23 mouse cellular contexts compared by ENCODE assay signal in genomic region chr2:135680406-135681134, GRCm38 (mm10). TPM values are rescaled to one million over a fixed set of nuclear protein-coding genes. Genes with fewer than 3 reads are reported as not detected.
DNase-seq lines count a peak whose midpoint lies in the region; ATAC-seq and TF ChIP-seq lines count a peak whose summit lies in the region.
"Had no signal": no experiment of that assay in that cellular context is flagged by ENCODE, and none has a peak within 500 bp of the region (broad histone marks: within the 10 kb centered on the region; RNA-seq: fewer than 3 reads in every experiment).

No protein-coding gene starts in this region.

- no peak overlapping the region for H3K9ac ChIP-seq in embryonic facial prominence, embryonic 13.5 days
- H3K9ac ChIP-seq in kidney, embryonic 15.5 days = no peak overlapping the region
- no peak overlapping the region for H3K9ac ChIP-seq in stomach, postnatal 0 days (ENCODE audit: low read length)
- H3K9ac ChIP-seq: liver, embryonic 14.5 days; neural tube, embryonic 13.5 days had no signal

- no peaks in the 10 kb centered on the region for H3K9me3 ChIP-seq in embryonic facial prominence, embryonic 13.5 days
- no peaks in the 10 kb centered on the region for H3K9me3 ChIP-seq in embryonic facial prominence, embryonic 10.5 days
- H3K9me3 ChIP-seq in kidney, embryonic 15.5 days (replicated peaks) = no peaks in the 10 kb centered on the region
- no peaks in the 10 kb centered on the region for H3K9me3 ChIP-seq in stomach, postnatal 0 days (ENCODE audit: control insufficient read depth, low read length)
- H3K9me3 ChIP-seq: forebrain, embryonic 10.5 days; hindbrain, embryonic 10.5 days; neural tube, embryonic 13.5 days had no signal

- no peak for TF ChIP-seq CTCF in stomach, postnatal 0 days (IDR thresholded peaks at IDR 0.05; ENCODE audit: low read depth)

- no peak for DNase-seq in embryonic facial prominence, embryonic 10.5 days (ENCODE audit: low spot score)
- no peak for DNase-seq in kidney, postnatal 14 days
- DNase-seq in lung, postnatal 25 days (ENCODE audit: low spot score) = peak; percentile 5
- no peak for DNase-seq in lung, postnatal 10 days
- DNase-seq in stomach, postnatal 0 days (ENCODE audit: low spot score) = no peak
- DNase-seq in thymus, postnatal 36 days = no peak
- DNase-seq: adrenal gland, postnatal 25 days; cerebellum, adult 9-10 months; lung, postnatal 14 days; retina, postnatal 1 day; right cerebral cortex, postnatal 25 days; thymus, postnatal 4 days had no signal

- H3K36me3 ChIP-seq in embryonic facial prominence, embryonic 13.5 days = no peaks in the 10 kb centered on the region
- H3K36me3 ChIP-seq in embryonic facial prominence, embryonic 10.5 days (replicated peaks) = no peaks in the 10 kb centered on the region
- H3K36me3 ChIP-seq in kidney, embryonic 15.5 days = no peaks in the 10 kb centered on the region
- H3K36me3 ChIP-seq in stomach, postnatal 0 days (ENCODE audit: control insufficient read depth, insufficient read depth, low read length) = no peaks in the 10 kb centered on the region
- H3K36me3 ChIP-seq: hindbrain, embryonic 10.5 days; neural tube, embryonic 13.5 days had no signal

- TF ChIP-seq EP300 in stomach, postnatal 0 days (optimal IDR thresholded peaks at IDR 0.05) = peak; percentile 39

- H3K4me2 ChIP-seq in embryonic facial prominence, embryonic 13.5 days = no peak overlapping the region
- no peak overlapping the region for H3K4me2 ChIP-seq in kidney, embryonic 15.5 days
- H3K4me2 ChIP-seq in stomach, postnatal 0 days (replicated peaks; ENCODE audit: low read depth) = no peak overlapping the region
- H3K4me2 ChIP-seq: neural tube, embryonic 13.5 days had no signal

- no peaks in the 10 kb centered on the region for H3K27me3 ChIP-seq in embryonic facial prominence, embryonic 13.5 days
- H3K27me3 ChIP-seq in embryonic facial prominence, embryonic 10.5 days (replicated peaks; ENCODE audit: low read depth, poor library complexity, severe bottlenecking) = no peaks in the 10 kb centered on the region
- peaks cover 5% of the 10 kb centered on the region; the same call in 1 of the 2 replicates for H3K27me3 ChIP-seq in kidney, embryonic 15.5 days
- H3K27me3 ChIP-seq in stomach, postnatal 0 days (ENCODE audit: control insufficient read depth, insufficient read depth, low read length) = no peaks in the 10 kb centered on the region
- H3K27me3 ChIP-seq: neural tube, embryonic 13.5 days had no signal

- WGBS in embryonic facial prominence, embryonic 13.5 days = 74% methylated on average over 5 of the region's 5 CpGs
- WGBS in embryonic facial prominence, embryonic 10.5 days = 94% methylated on average over 5 of the region's 5 CpGs
- 72% methylated on average over 5 of the region's 5 CpGs for WGBS in kidney, embryonic 15.5 days
- WGBS in stomach, postnatal 0 days = 86% methylated on average over 5 of the region's 5 CpGs

- H3K4me3 ChIP-seq in embryonic facial prominence, embryonic 13.5 days = no peak overlapping the region
- no peak overlapping the region for H3K4me3 ChIP-seq in embryonic facial prominence, embryonic 10.5 days
- no peak overlapping the region for H3K4me3 ChIP-seq in kidney, embryonic 15.5 days (replicated peaks)
- H3K4me3 ChIP-seq in stomach, postnatal 0 days (ENCODE audit: low read depth, low read length) = no peak overlapping the region
- H3K4me3 ChIP-seq: forebrain, embryonic 10.5 days; hindbrain, embryonic 10.5 days; left cerebral cortex, adult 2 months; myocyte; neural tube, embryonic 13.5 days had no signal

- peak overlapping the region; percentile 51; the same call in 1 of the 2 replicates for H3K27ac ChIP-seq in embryonic facial prominence, embryonic 13.5 days
- no peak overlapping the region for H3K27ac ChIP-seq in embryonic facial prominence, embryonic 10.5 days (replicated peaks)
- H3K27ac ChIP-seq in kidney, embryonic 15.5 days = peak overlapping the region; percentile 41
- H3K27ac ChIP-seq in stomach, postnatal 0 days (replicated peaks) = no peak overlapping the region
- H3K27ac ChIP-seq: forebrain, embryonic 10.5 days; hindbrain, embryonic 10.5 days; left cerebral cortex, adult 2 months; liver, embryonic 14.5 days; neural tube, embryonic 13.5 days had no signal

- no peak for ATAC-seq in embryonic facial prominence, embryonic 13.5 days (ENCODE audit: insufficient number of reproducible peaks, insufficient read depth, low FRiP score, low TSS enrichment, low read depth)
- ATAC-seq in kidney, embryonic 15.5 days (replicated peaks; ENCODE audit: low FRiP score) = no peak
- ATAC-seq in stomach, postnatal 0 days (ENCODE audit: low FRiP score, low TSS enrichment) = no peak
- ATAC-seq: forebrain, embryonic 16.5 days; intestine, postnatal 0 days; midbrain, embryonic 16.5 days had no signal

- H3K4me1 ChIP-seq in embryonic facial prominence, embryonic 13.5 days = peaks cover 18% of the 10 kb centered on the region; the same call in 1 of the 2 replicates
- 0 out of 2 replicates have a peak, but pooled peaks cover 4% of the 10 kb centered on the region for H3K4me1 ChIP-seq in embryonic facial prominence, embryonic 10.5 days
- peaks cover 14% of the 10 kb centered on the region for H3K4me1 ChIP-seq in kidney, embryonic 15.5 days
- no peaks in the 10 kb centered on the region for H3K4me1 ChIP-seq in stomach, postnatal 0 days (replicated peaks; ENCODE audit: control insufficient read depth, insufficient read depth)

RNA-seq across cellular contexts. Expression of gene Plcb4, which starts 21.8 kb away (rescaled TPM):
- 17.6 TPM in 2 replicates for polyA plus RNA-seq in embryonic facial prominence, embryonic 13.5 days (2015; fragmentation: Nextera tagmentation; extraction: Ambion mirVana)
- 13.2 and 16.1 TPM in 2 replicates for polyA plus RNA-seq in embryonic facial prominence, embryonic 10.5 days (2016; fragmentation: Nextera tagmentation; extraction: Ambion mirVana)
- polyA plus RNA-seq in kidney, embryonic 15.5 days (2015; fragmentation: Nextera tagmentation; extraction: Ambion mirVana) = 19.0 and 20.9 TPM in 2 replicates
- polyA plus RNA-seq in stomach, postnatal 0 days (2015; fragmentation: Nextera tagmentation; extraction: Ambion mirVana) = 12.9 and 14.4 TPM in 2 replicates

Comparison
In these comparisons a context has a peak if more than half of its experiments do, and no peak if none do; other contexts are left out.
1. H3K27ac ChIP-seq: peak in embryonic facial prominence, embryonic 13.5 days (single experiment) and kidney, embryonic 15.5 days (single experiment); none in embryonic facial prominence, embryonic 10.5 days (single experiment) and stomach, postnatal 0 days (single experiment).